Comparison of ENCODE assay signal across 14 mouse cellular contexts in the genomic region with DNA sequence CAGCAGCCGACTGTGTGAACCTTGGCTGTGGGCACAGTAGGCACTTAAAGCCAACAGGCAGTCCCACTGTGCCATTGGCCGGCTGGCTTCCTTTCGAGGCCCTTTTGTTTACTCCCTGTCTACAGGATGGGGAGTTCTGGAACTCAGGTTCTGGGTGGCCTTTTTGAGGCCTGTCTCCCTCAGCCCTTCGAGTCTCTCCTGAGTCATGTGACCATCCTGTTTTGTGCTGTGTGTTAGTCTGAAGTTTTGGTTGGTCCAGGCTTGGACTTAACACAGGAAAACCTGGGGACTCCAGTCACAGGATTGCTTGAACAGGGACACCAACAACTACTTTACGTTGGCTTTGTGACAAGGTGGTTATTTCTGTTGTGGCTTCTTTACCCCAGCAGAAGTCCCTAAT. TPM values are rescaled to one million over a fixed set of nuclear protein-coding genes. Genes with fewer than 3 reads are reported as not detected.
DNase-seq lines count a peak whose midpoint lies in the region; ATAC-seq and TF ChIP-seq lines count a peak whose summit lies in the region.
"Had no signal": no experiment of that assay in that cellular context is flagged by ENCODE, and none has a peak within 500 bp of the region (broad histone marks: within the 10 kb centered on the region; RNA-seq: fewer than 3 reads in every experiment).

No protein-coding gene starts in this region.

- WGBS in liver, embryonic 11.5 days, result 69% methylated on average over 5 of the region's 5 CpGs
- 68% methylated on average over 5 of the region's 5 CpGs for WGBS in embryonic facial prominence, embryonic 13.5 days
- 72% methylated on average over 5 of the region's 5 CpGs for WGBS in midbrain, embryonic 12.5 days

- no peak for TF ChIP-seq CTCF in G1E (IDR thresholded peaks at IDR 0.05; ENCODE audit: low read depth, low read length)

- H3K27me3 ChIP-seq in liver, embryonic 11.5 days (replicated peaks; ENCODE audit: control insufficient read depth, insufficient read depth, low read length), result no peaks in the 10 kb centered on the region
- no peaks in the 10 kb centered on the region for H3K27me3 ChIP-seq in G1E (ENCODE audit: insufficient read depth, low read length)
- H3K27me3 ChIP-seq in embryonic facial prominence, embryonic 13.5 days, result no peaks in the 10 kb centered on the region
- no peaks in the 10 kb centered on the region for H3K27me3 ChIP-seq in midbrain, embryonic 12.5 days

- no peak for DNase-seq in liver, embryonic 11.5 days (ENCODE audit: low spot score)
- DNase-seq in liver (no peak), G1E (ENCODE audit: low spot score) (no peak)
- no peak for DNase-seq in retina, postnatal 1 day
- DNase-seq in kidney, postnatal 36 days, result no peak
- DNase-seq: adrenal gland, postnatal 25 days; cerebellum, postnatal 25 days; heart, adult 18-20 months; heart, postnatal 14 days; kidney, adult 8-10 months; left cerebral cortex, postnatal 4 days; lung, adult 18-20 months had no signal

- no peak for ATAC-seq in liver, embryonic 11.5 days (replicated peaks; ENCODE audit: low FRiP score)
- ATAC-seq in G1E (ENCODE audit: extremely low read depth, insufficient number of reproducible peaks, low FRiP score, poor library complexity, severe bottlenecking), result no peak
- no peak for ATAC-seq in embryonic facial prominence, embryonic 13.5 days (ENCODE audit: insufficient number of reproducible peaks, insufficient read depth, low FRiP score, low TSS enrichment, low read depth)
- no peak for ATAC-seq in midbrain, embryonic 12.5 days (ENCODE audit: low FRiP score, low read depth)

- no peak overlapping the region for H3K4me2 ChIP-seq in liver, embryonic 11.5 days
- no peak overlapping the region for H3K4me2 ChIP-seq in embryonic facial prominence, embryonic 13.5 days
- H3K4me2 ChIP-seq in midbrain, embryonic 12.5 days (replicated peaks), result peak overlapping the region; percentile 99

- peaks cover 70% of the 10 kb centered on the region for H3K36me3 ChIP-seq in liver, embryonic 11.5 days (ENCODE audit: control insufficient read depth, insufficient read depth, low read length)
- H3K36me3 ChIP-seq in G1E (replicated peaks), result peaks cover 94% of the 10 kb centered on the region
- peaks cover 83% of the 10 kb centered on the region for H3K36me3 ChIP-seq in embryonic facial prominence, embryonic 13.5 days
- peaks cover 79% of the 10 kb centered on the region for H3K36me3 ChIP-seq in midbrain, embryonic 12.5 days

- H3K9ac ChIP-seq in liver, embryonic 11.5 days (ENCODE audit: low read depth, low read length), result no peak overlapping the region; the same call in 1 of the 2 replicates
- 0 out of 2 replicates have a peak overlapping the region, but pooled peaks have one; percentile 49 for H3K9ac ChIP-seq in embryonic facial prominence, embryonic 13.5 days
- peak overlapping the region; percentile 39; the same call in 1 of the 2 replicates for H3K9ac ChIP-seq in midbrain, embryonic 12.5 days (replicated peaks)

- H3K4me3 ChIP-seq in liver, embryonic 11.5 days (ENCODE audit: low read depth, low read length), result peak overlapping the region; percentile 17; the same call in 1 of the 2 replicates
- H3K4me3 ChIP-seq in G1E (ENCODE audit: low read depth, low read length), result peak overlapping the region; percentile 20; the same call in 1 of the 2 replicates
- H3K4me3 ChIP-seq in embryonic facial prominence, embryonic 13.5 days, result no peak overlapping the region
- peak overlapping the region; percentile 18 for H3K4me3 ChIP-seq in midbrain, embryonic 12.5 days

- no peak overlapping the region for H3K27ac ChIP-seq in liver, embryonic 11.5 days (ENCODE audit: low read depth, low read length)
- H3K27ac ChIP-seq in embryonic facial prominence, embryonic 13.5 days, result no peak overlapping the region
- no peak overlapping the region for H3K27ac ChIP-seq in midbrain, embryonic 12.5 days (replicated peaks)

- peaks cover 35% of the 10 kb centered on the region for H3K4me1 ChIP-seq in liver, embryonic 11.5 days (replicated peaks; ENCODE audit: control insufficient read depth, insufficient read depth, low read length)
- peaks cover 80% of the 10 kb centered on the region for H3K4me1 ChIP-seq in G1E (ENCODE audit: insufficient read depth, low read depth, low read length)
- peaks cover 48% of the 10 kb centered on the region for H3K4me1 ChIP-seq in embryonic facial prominence, embryonic 13.5 days
- H3K4me1 ChIP-seq in midbrain, embryonic 12.5 days, result peaks cover 49% of the 10 kb centered on the region

- no peaks in the 10 kb centered on the region; the same call in 1 of the 2 replicates for H3K9me3 ChIP-seq in liver, embryonic 11.5 days (ENCODE audit: control insufficient read depth, low read length)
- H3K9me3 ChIP-seq in G1E (replicated peaks), result no peaks in the 10 kb centered on the region
- no peaks in the 10 kb centered on the region for H3K9me3 ChIP-seq in embryonic facial prominence, embryonic 13.5 days
- H3K9me3 ChIP-seq in midbrain, embryonic 12.5 days, result no peaks in the 10 kb centered on the region

RNA-seq across cellular contexts. Expression of gene Patz1, which starts 7.4 kb away (rescaled TPM):
- polyA plus RNA-seq in liver, embryonic 11.5 days (2014; fragmentation: Nextera tagmentation; extraction: Ambion mirVana), result 42.8 and 44.2 TPM in 2 replicates
- total RNA-seq in G1E (2014; fragmentation: Nextera tagmentation), result 71.9 and 89.1 TPM in 2 replicates
- 56.5 and 66.6 TPM in 2 replicates for total RNA-seq in G1E (2017)
- polyA plus RNA-seq in G1E (2012), result 86.1 and 112 TPM in 2 replicates
- 52.0 and 52.7 TPM in 2 replicates for polyA plus RNA-seq in embryonic facial prominence, embryonic 13.5 days (2015; fragmentation: Nextera tagmentation; extraction: Ambion mirVana)
- polyA plus RNA-seq in midbrain, embryonic 12.5 days (2016; fragmentation: Nextera tagmentation; extraction: Ambion mirVana), result 140 and 154 TPM in 2 replicates

RNA-seq across cellular contexts. Expression of gene Drg1, which starts 29.8 kb away (rescaled TPM):
- polyA plus RNA-seq in liver, embryonic 11.5 days (2014; fragmentation: Nextera tagmentation; extraction: Ambion mirVana), result 249 and 261 TPM in 2 replicates
- total RNA-seq in G1E (2014; fragmentation: Nextera tagmentation) (190 and 198 TPM in 2 replicates), G1E (2017) (282 and 303 TPM in 2 replicates)
- polyA plus RNA-seq in G1E (2012), result 101 and 116 TPM in 2 replicates
- 214 and 250 TPM in 2 replicates for polyA plus RNA-seq in embryonic facial prominence, embryonic 13.5 days (2015; fragmentation: Nextera tagmentation; extraction: Ambion mirVana)
- polyA plus RNA-seq in midbrain, embryonic 12.5 days (2016; fragmentation: Nextera tagmentation; extraction: Ambion mirVana), result 264 and 285 TPM in 2 replicates

RNA-seq across cellular contexts. Expression of gene Pik3ip1, which starts 34.1 kb away (rescaled TPM):
- 3.5 and 3.8 TPM in 2 replicates for polyA plus RNA-seq in liver, embryonic 11.5 days (2014; fragmentation: Nextera tagmentation; extraction: Ambion mirVana)
- total RNA-seq in G1E (2014; fragmentation: Nextera tagmentation) (0.53 and 0.92 TPM in 2 replicates), G1E (2017) (2.2 and 2.4 TPM in 2 replicates)
- 4.8 and 5.4 TPM in 2 replicates for polyA plus RNA-seq in G1E (2012)
- polyA plus RNA-seq in embryonic facial prominence, embryonic 13.5 days (2015; fragmentation: Nextera tagmentation; extraction: Ambion mirVana), result 12.8 and 14.6 TPM in 2 replicates
- 17.3 TPM in 2 replicates for polyA plus RNA-seq in midbrain, embryonic 12.5 days (2016; fragmentation: Nextera tagmentation; extraction: Ambion mirVana)
